Mouse (Mus musculus): ENCODE results near the gene Sumo3. TPM values are rescaled to one million over a fixed set of nuclear protein-coding genes. Genes with fewer than 3 reads are reported as not detected.

The Sumo3 gene
- polyA plus RNA-seq, 1 experiment from 2014 or later: 439 TPM

DNA sequence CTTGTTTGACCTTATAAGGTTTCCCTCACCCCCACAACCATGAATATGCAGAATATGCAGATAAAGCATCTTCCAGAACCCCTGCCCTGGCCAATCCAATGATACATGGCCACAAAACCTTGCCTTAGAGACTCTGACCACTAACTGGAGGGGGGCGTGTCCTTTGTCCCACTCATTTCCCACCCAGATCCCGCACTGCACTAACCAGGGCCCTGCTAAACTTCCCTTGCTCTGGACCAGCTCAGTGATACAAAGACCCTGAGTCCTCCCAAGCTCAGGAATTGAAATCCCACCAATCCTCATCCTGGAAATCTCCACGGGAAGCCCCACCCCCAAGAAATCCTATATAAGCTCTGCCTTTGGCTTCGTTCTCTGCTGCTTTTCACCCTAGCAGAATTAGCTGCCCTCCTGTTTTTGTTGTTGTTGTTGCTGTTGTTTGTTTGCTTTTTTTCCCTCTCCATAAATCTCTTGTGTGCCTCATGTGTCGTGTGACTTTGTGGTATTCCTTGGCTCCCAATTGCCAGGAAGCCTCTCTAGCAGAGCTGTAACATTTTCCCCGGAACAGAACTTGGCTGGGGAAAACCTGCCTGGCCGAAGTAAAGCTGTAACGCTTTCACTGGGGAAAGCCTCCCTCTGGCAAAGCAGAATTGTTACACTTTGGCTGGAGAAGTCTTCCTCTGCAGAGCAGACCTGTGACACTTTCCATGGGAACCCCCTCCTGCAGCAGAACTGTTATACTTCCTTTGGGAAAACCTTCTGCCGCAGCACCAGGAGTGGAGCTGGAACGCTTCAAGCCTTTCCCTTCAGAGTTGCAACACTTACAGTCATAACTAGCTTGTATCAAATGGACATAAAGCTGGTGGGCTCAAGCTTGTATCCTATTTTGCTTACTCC is 25.6 kb upstream of the Sumo3 start:
- no peaks in the 10 kb centered on the region for H3K27me3 ChIP-seq (ENCODE audit: poor library complexity, severe bottlenecking)
- WGBS: 63% methylated on average over 10 of the region's 10 CpGs
- no peak overlapping the region for H3K27ac ChIP-seq

DNA sequence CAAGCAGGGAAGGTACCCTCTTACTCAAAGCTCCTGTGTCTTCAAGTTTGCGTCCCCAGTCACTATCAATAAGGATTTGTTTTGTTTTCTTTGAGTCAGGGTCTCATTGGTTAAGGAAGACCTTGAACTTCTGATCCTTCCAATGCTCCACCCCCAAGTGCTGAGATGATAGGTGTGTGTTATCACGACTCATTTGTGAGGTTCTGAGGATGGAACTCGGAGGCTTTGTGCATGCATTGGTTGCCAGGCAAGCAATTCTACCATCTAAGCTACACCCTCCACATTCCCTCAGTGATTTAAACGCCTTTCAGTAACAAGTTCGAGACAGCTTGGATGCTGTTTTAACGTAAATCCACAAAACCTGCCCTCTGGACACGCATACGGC is 24.9 kb upstream of the Sumo3 start:
- Histone ChIP-seq H3K27me3 (ENCODE audit: poor library complexity, severe bottlenecking) (no peaks in the 10 kb centered on the region), H3K9me3 (no peaks in the 10 kb centered on the region), H3K27ac (peak overlapping the region; percentile 92), H3K36me3 (replicated peaks) (peaks cover 10% of the 10 kb centered on the region; the same call in 1 of the 2 replicates), H3K4me1 (peaks cover 34% of the 10 kb centered on the region), H3K4me3 (peak overlapping the region; percentile 73)
- no peak for DNase-seq (ENCODE audit: extremely low spot score, low spot score)
- 11% methylated on average over 8 of the region's 8 CpGs for WGBS

More for the DNA sequence above, 25.6 kb upstream of the Sumo3 start:
- Histone ChIP-seq H3K9me3 (no peaks in the 10 kb centered on the region), H3K4me1 (peaks cover 34% of the 10 kb centered on the region), H3K4me3 (no peak overlapping the region), H3K36me3 (replicated peaks) (peaks cover 4% of the 10 kb centered on the region; the same call in 1 of the 2 replicates)
- no peak for DNase-seq (ENCODE audit: extremely low spot score, low spot score)

GRCm38 (mm10) chr10:77581408-77582284 is 24.3 kb upstream of the Sumo3 start, which contains the start of gene Pttg1ip:
Gene Pttg1ip (plus strand): TSS chr10:77581720.
- H3K27me3 ChIP-seq (ENCODE audit: poor library complexity, severe bottlenecking): no peaks in the 10 kb centered on the region
- DNase-seq (ENCODE audit: extremely low spot score, low spot score): peak; percentile 92
- peaks cover 34% of the 10 kb centered on the region for H3K4me1 ChIP-seq
- peak within 1 kb of the TSS; percentile 73 for H3K4me3 ChIP-seq
- peak within 1 kb of the TSS; percentile 92 for H3K27ac ChIP-seq
- peaks cover 10% of the 10 kb centered on the region for H3K36me3 ChIP-seq (replicated peaks)
- under 1% methylated on average over 64 of the region's 64 CpGs for WGBS
- H3K9me3 ChIP-seq: no peaks in the 10 kb centered on the region

GRCm38 (mm10) chr10:77582285-77582618 is 23.6 kb upstream of the Sumo3 start:
- no peak for DNase-seq (ENCODE audit: extremely low spot score, low spot score)
- Histone ChIP-seq H3K36me3 (replicated peaks) (peaks cover 13% of the 10 kb centered on the region), H3K4me1 (peaks cover 34% of the 10 kb centered on the region), H3K27ac (peak overlapping the region; percentile 92), H3K4me3 (peak overlapping the region; percentile 73), H3K27me3 (ENCODE audit: poor library complexity, severe bottlenecking) (no peaks in the 10 kb centered on the region), H3K9me3 (no peaks in the 10 kb centered on the region)
- 17% methylated on average over 8 of the region's 8 CpGs for WGBS

DNA sequence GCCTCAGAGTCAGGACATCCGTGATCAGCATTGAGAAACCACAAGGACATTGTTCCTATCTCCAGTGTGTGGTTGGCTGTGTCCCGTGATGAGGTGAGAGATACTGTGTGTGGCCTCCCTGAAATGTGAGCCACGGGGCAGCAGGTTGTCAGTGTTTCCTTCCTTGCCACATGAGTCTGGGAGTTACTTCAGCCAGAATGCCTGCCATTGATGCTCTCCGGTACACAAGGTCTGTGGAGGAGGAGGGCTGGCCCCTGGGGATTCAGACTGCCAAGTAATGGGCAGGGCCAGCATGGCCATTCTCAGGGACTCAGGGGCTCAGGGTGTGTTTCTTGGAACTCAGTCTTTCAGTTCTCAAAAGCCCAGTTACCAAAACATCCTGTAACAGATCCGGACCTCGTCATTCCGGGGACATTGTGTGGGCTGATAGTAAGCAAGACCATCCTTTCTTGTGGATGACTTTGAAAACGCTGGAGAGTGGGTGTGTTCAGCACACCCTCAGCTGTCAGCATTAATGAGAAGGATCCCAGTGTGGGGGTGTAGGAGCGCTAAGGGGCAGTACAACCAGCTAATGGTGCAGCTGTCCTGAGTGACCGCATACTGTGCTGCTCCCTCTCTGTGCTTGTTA is 22.0 kb upstream of the Sumo3 start:
- no peak for DNase-seq (ENCODE audit: extremely low spot score, low spot score)
- Histone ChIP-seq H3K4me1 (peaks cover 34% of the 10 kb centered on the region), H3K36me3 (replicated peaks) (peaks cover 28% of the 10 kb centered on the region), H3K4me3 (no peak overlapping the region), H3K27ac (no peak overlapping the region), H3K27me3 (ENCODE audit: poor library complexity, severe bottlenecking) (no peaks in the 10 kb centered on the region), H3K9me3 (no peaks in the 10 kb centered on the region)
- WGBS: 82% methylated on average over 10 of the region's 10 CpGs

DNA sequence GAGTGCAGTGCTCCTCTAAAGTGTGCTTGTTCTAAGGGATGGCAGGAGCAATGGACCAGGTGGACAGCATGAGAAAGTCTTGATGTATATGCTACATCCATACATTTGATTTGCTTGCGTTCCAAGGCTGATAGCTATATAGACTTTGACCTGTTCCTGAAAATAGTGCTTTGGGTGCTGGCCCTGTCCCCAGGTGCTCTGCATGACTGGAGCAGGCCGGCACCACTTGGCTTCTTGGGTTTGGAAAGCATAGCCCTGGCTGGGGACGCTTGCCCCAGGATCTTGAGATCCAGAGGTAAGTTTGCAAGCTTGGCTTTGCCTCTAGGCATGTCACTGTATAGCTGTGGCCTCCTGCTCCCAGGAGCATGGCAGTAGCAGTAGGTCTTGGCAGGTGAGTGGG is 19.3 kb upstream of the Sumo3 start:
- WGBS: 87% methylated on average over 3 of the region's 3 CpGs
- Histone ChIP-seq H3K36me3 (replicated peaks) (peaks cover 50% of the 10 kb centered on the region), H3K27ac (no peak overlapping the region)

DNA sequence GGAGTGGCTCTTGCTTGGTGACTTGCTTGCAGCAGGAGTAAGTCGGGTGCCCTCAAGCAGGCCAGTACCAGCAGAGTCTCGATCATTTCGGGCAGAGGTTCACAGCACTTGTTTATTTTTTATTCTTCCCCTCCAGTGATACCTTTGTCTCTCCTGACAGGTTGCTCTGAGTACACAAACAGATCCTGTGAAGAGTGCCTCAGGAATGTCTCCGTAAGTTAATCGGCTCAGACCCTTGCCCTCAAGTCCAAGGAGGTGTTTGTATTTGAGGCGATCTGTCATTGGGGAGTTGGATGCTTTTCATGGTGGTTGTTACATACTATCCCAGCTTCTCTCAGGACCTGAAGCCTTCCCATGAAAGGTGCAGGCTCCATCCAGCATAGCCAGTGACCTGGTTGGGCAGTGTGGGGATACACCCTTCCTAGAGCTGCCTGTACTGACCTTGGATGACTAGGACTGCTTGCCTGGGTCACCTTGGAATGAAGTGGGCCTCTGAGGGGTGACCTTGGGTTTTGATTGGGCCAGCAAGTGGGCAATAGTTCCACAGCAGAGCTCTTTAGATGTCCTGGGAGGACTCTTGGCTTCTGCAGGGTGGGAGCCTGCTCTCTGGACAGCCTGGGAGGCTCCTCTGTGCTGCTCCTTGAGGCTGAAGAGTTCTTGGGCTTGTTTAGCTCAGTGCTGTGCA is 18.7 kb upstream of the Sumo3 start:
- peaks cover 53% of the 10 kb centered on the region for H3K36me3 ChIP-seq (replicated peaks)

More for the DNA sequence above, 19.3 kb upstream of the Sumo3 start:
- no peak for DNase-seq (ENCODE audit: extremely low spot score, low spot score)
- no peaks in the 10 kb centered on the region for H3K27me3 ChIP-seq (ENCODE audit: poor library complexity, severe bottlenecking)
- peaks cover 31% of the 10 kb centered on the region for H3K4me1 ChIP-seq
- H3K4me3 ChIP-seq: no peak overlapping the region
- no peaks in the 10 kb centered on the region for H3K9me3 ChIP-seq

DNA sequence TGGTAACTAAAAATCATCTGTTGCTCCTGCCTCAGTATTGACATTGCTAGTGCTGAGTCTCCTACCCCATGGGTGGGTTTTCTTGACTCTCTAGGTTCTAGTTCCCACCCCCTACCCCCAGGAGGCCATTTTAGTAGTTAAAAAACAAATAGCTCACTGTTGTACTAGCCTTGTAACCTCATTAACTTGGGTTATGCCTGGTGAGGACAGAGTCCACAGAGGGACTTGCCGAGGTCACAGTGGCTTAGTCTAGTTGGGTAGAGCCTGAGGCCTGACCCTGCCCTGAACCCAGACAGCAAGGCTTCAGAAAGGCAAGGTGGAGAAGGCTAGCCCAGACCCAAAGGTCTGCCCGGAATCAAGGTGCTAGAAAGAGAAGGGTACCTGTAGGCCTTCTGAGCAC is 17.9 kb upstream of the Sumo3 start:
- H3K4me1 ChIP-seq: peaks cover 20% of the 10 kb centered on the region
- no peaks in the 10 kb centered on the region for H3K9me3 ChIP-seq
- WGBS: 88% methylated on average over 2 of the region's 2 CpGs
- peaks cover 61% of the 10 kb centered on the region for H3K36me3 ChIP-seq (replicated peaks)
- H3K27me3 ChIP-seq (ENCODE audit: poor library complexity, severe bottlenecking): no peaks in the 10 kb centered on the region
- no peak overlapping the region for H3K27ac ChIP-seq
- no peak for DNase-seq (ENCODE audit: extremely low spot score, low spot score)
- no peak overlapping the region for H3K4me3 ChIP-seq

More for the DNA sequence above, 18.7 kb upstream of the Sumo3 start:
- H3K27me3 ChIP-seq (ENCODE audit: poor library complexity, severe bottlenecking): no peaks in the 10 kb centered on the region
- H3K27ac ChIP-seq: no peak overlapping the region
- H3K4me1 ChIP-seq: peaks cover 28% of the 10 kb centered on the region
- no peaks in the 10 kb centered on the region for H3K9me3 ChIP-seq
- H3K4me3 ChIP-seq: no peak overlapping the region
- DNase-seq (ENCODE audit: extremely low spot score, low spot score): no peak
- WGBS: 94% methylated on average over 6 of the region's 6 CpGs

DNA sequence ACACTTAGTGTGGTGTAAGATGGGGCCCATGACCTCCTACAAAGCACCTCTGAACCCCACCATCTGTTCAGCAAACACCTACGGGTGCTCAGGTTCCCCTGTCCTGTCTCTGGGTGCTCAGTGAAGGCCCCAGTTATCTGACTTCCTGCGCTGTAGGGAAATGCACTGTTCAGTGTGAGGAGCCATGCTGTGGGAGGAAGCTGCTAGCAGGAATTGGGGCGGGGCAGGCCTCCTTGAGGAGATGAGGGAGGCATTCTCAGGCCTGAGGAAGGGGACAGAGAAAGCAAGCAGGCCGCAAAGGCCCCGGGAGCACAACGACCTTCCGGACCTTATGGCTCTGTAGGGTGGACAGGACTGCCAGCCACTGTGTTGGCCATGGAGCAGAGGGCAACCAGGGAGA is 16.8 kb upstream of the Sumo3 start:
- Histone ChIP-seq H3K27me3 (ENCODE audit: poor library complexity, severe bottlenecking) (no peaks in the 10 kb centered on the region), H3K9me3 (no peaks in the 10 kb centered on the region), H3K4me3 (no peak overlapping the region), H3K4me1 (peaks cover 9% of the 10 kb centered on the region), H3K27ac (no peak overlapping the region), H3K36me3 (replicated peaks) (peaks cover 68% of the 10 kb centered on the region)
- WGBS: 88% methylated on average over 7 of the region's 7 CpGs
- DNase-seq (ENCODE audit: extremely low spot score, low spot score): no peak

DNA sequence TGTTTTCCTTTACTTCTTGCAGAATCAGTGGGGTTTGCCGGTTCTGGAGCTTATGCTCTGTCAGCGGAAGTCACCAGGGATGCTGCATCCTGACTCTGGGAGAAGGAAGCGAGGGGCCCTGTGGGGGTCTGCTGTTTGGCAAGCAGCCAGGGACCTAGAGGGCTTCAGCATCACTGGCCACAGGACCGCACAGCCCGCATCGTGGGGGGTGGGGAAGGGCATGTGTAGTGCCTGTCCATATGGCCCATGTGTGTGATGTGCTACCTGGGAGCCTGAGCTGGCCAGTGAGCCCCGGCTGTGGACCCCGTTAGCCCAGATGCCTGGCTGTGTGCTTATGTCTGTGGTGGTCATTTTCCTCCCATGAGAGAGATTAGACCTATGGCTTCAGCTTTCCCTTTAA is 16.1 kb upstream of the Sumo3 start:
- DNase-seq (ENCODE audit: extremely low spot score, low spot score): no peak
- H3K36me3 ChIP-seq (replicated peaks): peaks cover 75% of the 10 kb centered on the region
- WGBS: 88% methylated on average over 8 of the region's 8 CpGs

GRCm38 (mm10) chr10:77590812-77591211 is 15.1 kb upstream of the Sumo3 start:
- WGBS: 41% methylated on average over 6 of the region's 6 CpGs
- H3K27me3 ChIP-seq (ENCODE audit: poor library complexity, severe bottlenecking): no peaks in the 10 kb centered on the region
- no peak overlapping the region for H3K4me3 ChIP-seq
- H3K4me1 ChIP-seq: peaks cover 8% of the 10 kb centered on the region
- DNase-seq (ENCODE audit: extremely low spot score, low spot score): peak; percentile 56
- H3K36me3 ChIP-seq (replicated peaks): peaks cover 81% of the 10 kb centered on the region
- H3K27ac ChIP-seq: no peak overlapping the region
- H3K9me3 ChIP-seq: no peaks in the 10 kb centered on the region

More for the DNA sequence above, 16.1 kb upstream of the Sumo3 start:
- no peak overlapping the region for H3K27ac ChIP-seq
- no peak overlapping the region for H3K4me3 ChIP-seq
- H3K9me3 ChIP-seq: no peaks in the 10 kb centered on the region
- no peaks in the 10 kb centered on the region for H3K27me3 ChIP-seq (ENCODE audit: poor library complexity, severe bottlenecking)
- peaks cover 8% of the 10 kb centered on the region for H3K4me1 ChIP-seq

GRCm38 (mm10) chr10:77591546-77591945 is 14.4 kb upstream of the Sumo3 start:
- H3K27me3 ChIP-seq (ENCODE audit: poor library complexity, severe bottlenecking): no peaks in the 10 kb centered on the region
- no peak overlapping the region for H3K27ac ChIP-seq
- no peak overlapping the region for H3K4me3 ChIP-seq
- no peaks in the 10 kb centered on the region for H3K9me3 ChIP-seq
- H3K4me1 ChIP-seq: peaks cover 8% of the 10 kb centered on the region
- 78% methylated on average over 6 of the region's 6 CpGs for WGBS
- DNase-seq (ENCODE audit: extremely low spot score, low spot score): no peak
- peaks cover 85% of the 10 kb centered on the region for H3K36me3 ChIP-seq (replicated peaks)

Data from forebrain, embryonic 10.5 days (tissue).